Mouse (Mus musculus) T-helper 2 cell (primary cell): Measurements from ENCODE around the gene Pde4a.

Experiments used
- in situ Hi-C: fragments of 300-600 bp; cut with MboI, MseI; formaldehyde crosslinking; loops from one replicate; pipeline ENCODE4 v1.15.1; 2025; ENCODE audit warnings: high pct_unique_total_duplicates

Gene Pde4a

GRCm38 (mm10) chr9:21146722-21147121 lies 18.8 kb upstream of the Pde4a start:
- in situ Hi-C loops = loop anchor here (10.0 to 25.0 kb wide), 2 partner anchors 232 to 509 kb away; partner anchors contain the start of genes Fbxl12 and Ubl5

- in situ Hi-C loops = loop anchor here (10.0 to 25.0 kb wide), 2 partner anchors 234 to 511 kb away; partner anchors contain the start of genes Fbxl12 and Ubl5
Observed at GRCm38 (mm10) chr9:21148427-21148826, 17.1 kb upstream of the Pde4a start.

- in situ Hi-C loops = loop anchor here (10.0 to 25.0 kb wide), 2 partner anchors 234 to 512 kb away; partner anchors contain the start of genes Fbxl12 and Ubl5
Observed at GRCm38 (mm10) chr9:21149077-21149653, 16.3 kb upstream of the Pde4a start.

DNA sequence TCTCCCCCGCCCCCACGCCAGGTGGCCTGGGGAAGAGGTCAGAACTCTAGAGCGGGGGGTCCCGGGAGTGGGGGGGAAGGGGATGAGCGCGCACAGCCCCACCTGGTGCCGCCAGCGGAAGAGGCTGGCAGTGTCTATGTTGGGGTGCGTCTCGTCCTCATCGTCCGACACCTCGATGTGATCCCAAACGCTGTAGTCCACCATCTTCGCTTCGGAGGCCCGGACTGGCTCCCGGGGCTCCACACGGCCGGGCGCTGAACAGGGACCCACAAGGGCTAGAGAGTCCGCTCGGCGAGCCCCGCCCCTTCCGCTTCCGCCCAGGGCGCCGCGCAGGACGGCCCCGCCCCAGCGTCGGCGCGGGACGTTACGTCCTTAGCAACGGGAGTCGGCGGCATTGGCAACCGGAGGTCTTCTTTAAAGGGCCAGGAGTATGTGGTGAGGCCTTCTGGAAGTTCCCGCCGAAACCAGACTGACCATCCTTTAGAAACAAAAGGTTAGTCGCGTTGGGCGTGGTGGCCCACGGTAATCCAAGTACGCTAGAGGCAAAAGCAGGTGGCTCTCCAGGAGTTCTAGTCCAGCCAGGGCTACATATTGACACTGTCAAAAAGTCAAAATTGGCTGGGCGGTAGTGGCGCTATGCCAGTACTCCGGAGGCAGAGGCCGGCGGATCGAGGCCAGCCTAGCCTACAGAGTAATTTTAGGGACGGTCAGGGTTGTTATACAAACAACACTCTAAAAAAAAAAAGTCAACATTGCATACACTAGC lies 15.7 kb upstream of the Pde4a start, which contains the start of gene Cdc37:
Cdc37 (minus strand) TSS at position 329 of the 766 bp plus-strand sequence.
- in situ Hi-C loops = loop anchor here (10.0 to 25.0 kb wide), 2 partner anchors 235 to 513 kb away; partner anchors contain the start of genes Fbxl12 and Ubl5

DNA sequence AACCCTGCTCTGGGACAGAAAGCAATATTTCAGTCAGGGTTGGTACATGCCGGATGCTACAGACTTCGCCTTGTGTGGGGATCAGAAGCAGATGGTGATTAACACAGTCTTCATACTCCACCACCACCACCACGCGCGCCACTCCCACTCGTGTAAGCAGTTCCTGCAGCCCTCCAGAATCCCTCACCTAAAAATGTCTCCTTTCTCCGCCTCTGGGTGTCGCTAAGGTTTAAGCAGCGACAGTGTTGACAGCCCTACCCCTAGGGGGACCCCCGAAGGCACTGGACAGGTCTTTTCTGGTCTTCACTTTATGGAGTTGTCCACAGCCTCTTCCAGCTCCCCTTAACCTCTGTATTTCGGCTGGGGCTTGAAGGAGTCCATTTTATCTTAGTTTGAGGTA lies 12.8 kb upstream of the Pde4a start:
- in situ Hi-C loops = no loop called here

- in situ Hi-C loops = no loop called here
Observed at GRCm38 (mm10) chr9:21153331-21153730, 12.2 kb upstream of the Pde4a start.

DNA sequence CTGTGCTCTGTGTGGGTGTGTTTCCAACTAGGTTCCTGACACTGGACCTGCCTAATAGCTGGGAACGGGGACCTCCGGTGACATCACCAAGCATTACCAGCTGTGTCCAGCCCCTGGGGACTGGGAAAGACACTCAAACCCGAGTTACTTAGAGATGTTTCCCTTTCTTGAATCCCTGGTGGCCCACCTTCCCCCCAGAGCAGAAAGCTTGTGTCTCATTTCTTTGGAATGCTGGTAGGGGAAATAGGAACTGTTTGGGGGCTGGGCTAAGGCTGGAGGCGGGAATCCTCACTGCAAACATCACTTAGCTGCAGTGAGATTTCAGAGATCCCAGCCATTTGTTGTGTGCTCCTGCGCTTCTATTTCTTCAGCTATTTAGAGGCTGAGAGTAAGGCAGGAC lies 11.7 kb upstream of the Pde4a start:
- in situ Hi-C loops = no loop called here

GRCm38 (mm10) chr9:21154787-21155186 lies 10.7 kb upstream of the Pde4a start:
- in situ Hi-C loops = no loop called here

- in situ Hi-C loops = no loop called here
Observed at GRCm38 (mm10) chr9:21161209-21161909, 4.2 kb upstream of the Pde4a start.

- in situ Hi-C loops = no loop called here
Observed at GRCm38 (mm10) chr9:21163086-21164050, 2.1 kb upstream of the Pde4a start.

- in situ Hi-C loops = no loop called here
Observed at GRCm38 (mm10) chr9:21164072-21164471, 1.4 kb upstream of the Pde4a start.

DNA sequence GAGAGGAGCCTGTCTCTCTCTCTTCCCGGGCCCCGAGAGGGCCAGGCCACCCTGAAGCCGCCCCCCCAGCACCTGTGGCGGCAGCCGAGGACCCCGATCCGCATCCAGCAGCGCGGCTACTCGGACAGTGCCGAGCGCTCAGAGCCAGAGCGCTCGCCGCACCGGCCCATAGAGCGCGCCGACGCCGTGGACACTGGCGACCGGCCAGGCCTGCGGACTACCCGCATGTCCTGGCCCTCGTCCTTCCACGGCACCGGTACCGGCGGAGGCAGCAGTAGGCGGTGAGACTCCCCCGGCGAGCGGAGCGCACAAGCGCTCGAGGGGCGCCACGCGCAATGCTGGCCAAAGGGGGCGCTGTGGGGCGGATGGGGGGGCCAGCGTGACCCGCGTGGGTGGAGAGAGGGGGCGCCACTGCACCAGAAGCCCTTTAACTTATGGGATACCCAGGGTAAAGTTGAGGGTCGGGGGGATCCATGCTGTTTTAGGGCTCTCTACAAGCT lies 488 bp downstream of the Pde4a start:
- in situ Hi-C loops = no loop called here

GRCm38 (mm10) chr9:21166516-21166915 lies 1.0 kb downstream of the Pde4a start:
- in situ Hi-C loops = no loop called here

- in situ Hi-C loops = no loop called here
Observed at GRCm38 (mm10) chr9:21167140-21168097, 1.9 kb downstream of the Pde4a start.

GRCm38 (mm10) chr9:21168161-21169123 lies 2.9 kb downstream of the Pde4a start:
- in situ Hi-C loops = no loop called here

- in situ Hi-C loops = no loop called here
Observed at GRCm38 (mm10) chr9:21169157-21169556, 3.6 kb downstream of the Pde4a start.

DNA sequence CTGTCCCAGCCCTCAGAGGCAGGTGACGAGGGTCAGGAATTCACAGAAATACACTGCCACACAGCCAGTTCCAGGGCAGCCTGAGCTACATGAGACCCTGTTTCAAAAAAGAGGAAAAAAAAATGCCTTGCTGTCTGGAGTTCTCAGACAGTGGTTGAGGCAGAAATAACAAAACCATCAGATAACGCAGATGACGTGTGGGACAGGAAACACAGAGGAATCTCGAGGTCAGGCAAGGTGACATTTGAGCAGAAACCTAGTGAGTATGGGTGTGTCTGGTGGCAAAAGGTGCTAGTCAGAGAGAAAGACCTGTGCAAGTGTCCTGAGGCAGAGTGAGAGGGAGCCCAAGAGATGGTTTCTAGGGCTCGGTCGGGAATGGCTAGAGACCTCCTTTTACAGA lies 6.8 kb downstream of the Pde4a start:
- in situ Hi-C loops = no loop called here

DNA sequence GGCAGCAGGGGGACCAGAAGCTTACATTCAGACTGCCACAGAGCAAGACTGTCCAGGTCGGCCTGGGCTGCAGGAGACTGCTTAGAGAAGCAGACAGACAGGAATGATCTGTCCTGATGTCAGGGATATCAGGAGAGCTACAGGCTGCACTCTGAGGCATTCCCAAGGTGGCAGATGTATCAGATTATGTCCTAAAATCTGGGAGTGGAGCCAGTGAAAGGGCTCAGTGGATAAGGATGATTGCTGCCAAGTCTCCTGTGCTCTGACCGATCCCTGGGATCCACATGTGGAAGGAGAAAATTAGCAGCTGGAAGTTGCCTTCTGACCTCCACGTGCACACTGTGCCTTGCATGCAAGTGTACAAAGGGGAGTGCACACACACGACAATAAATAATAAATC lies 14.9 kb downstream of the Pde4a start:
- in situ Hi-C loops = no loop called here

- in situ Hi-C loops = no loop called here
Observed at GRCm38 (mm10) chr9:21180841-21181240, 15.3 kb downstream of the Pde4a start.
